Mouse (Mus musculus) neutrophil, adult 5-6 weeks (primary cell): ENCODE results near the gene Mcpt8. TPM values are rescaled to one million over a fixed set of nuclear protein-coding genes. Genes with fewer than 3 reads are reported as not detected.
"Not testable (repeated sequence)": the region's sequence is repeated elsewhere in the genome, so short reads cannot be mapped to it uniquely, and the experiment has no call there.

Experiments used
- ATAC-seq: fragments of 151-379, 151-347 bp; 2 replicates; pipeline ENCODE4 v1.8.0; 2017; ENCODE audit warnings: mild to moderate bottlenecking, moderate TSS enrichment; ENCODE audit not compliant: insufficient number of reproducible peaks, poor library complexity, low FRiP score, severe bottlenecking; ENCODE audit errors: extremely low read depth
- total RNA-seq: library from RNA; stranded (forward); fragments of 200-1000 nt; gene quantifications from 2 replicates; pipeline ENCODE4 v1.2.3, GENCODE M21; 2017

Mcpt8 gene
- 0.58 TPM in 1 of 2 replicates, not detected in the other for total RNA-seq

DNA sequence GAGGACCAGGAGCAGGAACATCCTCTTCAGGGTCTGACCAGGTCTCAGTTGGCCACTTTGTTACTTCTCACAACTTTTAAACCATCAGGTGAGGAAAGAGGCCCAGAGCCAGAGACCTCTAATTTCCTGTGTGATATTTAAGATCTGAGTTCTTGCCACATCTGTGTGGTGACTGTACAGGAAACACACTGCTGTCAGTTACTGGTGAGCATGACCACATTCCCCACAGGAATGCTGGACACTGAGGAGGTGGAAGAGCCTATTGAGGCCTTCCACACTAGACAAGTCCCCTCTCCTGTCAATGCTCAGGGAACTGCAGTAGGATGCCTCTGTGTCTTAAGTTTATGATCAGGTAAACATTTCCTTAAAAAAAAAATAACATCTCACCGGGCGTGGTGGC is at the start of gene Mcpt8:
TSS of gene Mcpt8 (minus strand) at position 107 of the 400 bp plus-strand sequence.
- no peak for ATAC-seq

DNA sequence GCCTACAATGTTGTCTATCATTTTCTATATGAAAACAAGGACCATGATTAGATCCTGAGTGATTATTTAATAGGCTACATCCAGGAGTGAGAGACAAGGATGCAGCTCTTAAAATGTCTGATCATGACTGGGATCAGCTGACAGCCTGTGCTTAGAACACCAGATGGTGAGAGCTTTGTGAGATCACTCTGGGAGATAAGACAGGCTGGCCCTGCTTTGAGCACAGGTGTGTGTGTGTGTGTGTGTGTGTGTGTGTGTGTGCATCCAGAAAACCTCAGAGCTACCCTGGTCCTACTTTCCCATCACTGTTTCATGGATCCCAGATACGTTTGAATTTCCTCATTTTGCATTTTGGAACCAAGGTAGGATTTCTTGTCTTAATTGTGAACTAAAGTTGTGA is 48.6 kb upstream of the Mcpt8 start:
- not testable (repeated sequence) for ATAC-seq

DNA sequence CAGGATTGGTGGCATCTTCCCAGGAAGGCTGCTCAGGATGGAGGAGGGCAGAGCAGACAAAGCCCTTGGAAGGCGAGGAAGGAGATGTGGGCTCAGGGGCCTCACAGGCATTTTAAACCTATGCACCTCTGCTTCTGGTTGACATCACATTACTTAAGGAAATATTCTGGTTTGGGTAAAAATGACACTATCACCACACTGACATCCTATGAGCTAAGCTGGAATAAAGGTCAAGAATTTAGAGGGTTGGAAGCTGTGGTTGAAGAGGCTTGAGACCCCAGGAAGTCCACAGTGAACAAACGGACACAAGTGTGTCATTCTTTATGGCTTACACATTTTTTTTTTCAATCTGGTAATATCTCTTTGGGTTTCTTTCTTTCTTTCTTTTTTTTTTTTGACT is 47.4 kb upstream of the Mcpt8 start, which contains the start of gene Gzmd:
TSS of gene Gzmd (minus strand) at position 101 of the 400 bp plus-strand sequence.
- ATAC-seq = not testable (repeated sequence)

DNA sequence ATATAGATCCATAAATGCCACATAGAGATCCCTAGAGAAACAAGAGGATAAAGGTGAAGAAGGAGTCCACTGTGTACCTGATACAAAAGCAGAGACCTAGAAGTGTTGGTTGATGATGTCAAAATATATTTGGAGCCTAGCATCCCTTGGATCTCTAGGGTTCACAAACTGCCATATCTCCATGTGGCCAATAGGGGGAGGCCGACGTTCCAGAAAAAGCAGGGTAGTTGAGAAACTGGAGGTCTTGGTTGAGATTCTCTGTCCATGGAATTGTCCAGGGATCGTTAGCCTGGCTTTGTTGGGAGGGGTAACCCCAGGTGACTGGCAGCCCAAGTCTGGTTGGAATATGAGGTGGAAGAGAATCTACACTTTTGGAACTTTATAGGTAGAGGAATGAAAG is 43.3 kb upstream of the Mcpt8 start:
- ATAC-seq = no peak

DNA sequence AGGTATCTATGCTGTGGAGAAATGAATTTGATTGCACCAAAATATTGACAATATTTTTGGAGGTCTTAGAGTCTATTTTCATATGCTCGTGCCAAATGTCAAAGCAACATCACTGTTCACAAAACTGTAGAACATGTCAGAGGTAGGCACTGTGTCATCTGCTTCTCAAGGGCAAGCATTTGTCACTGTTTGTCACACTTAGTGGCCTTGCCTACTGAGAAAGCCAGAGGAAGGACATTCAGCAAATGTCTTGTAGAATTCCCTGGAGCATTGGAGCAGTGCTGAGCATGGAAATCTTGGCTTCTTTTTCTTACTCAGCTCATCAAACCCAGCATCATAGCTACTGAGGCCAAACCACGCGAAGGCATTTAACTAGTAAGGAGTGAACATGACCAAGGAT is 38.4 kb upstream of the Mcpt8 start:
- no peak for ATAC-seq

DNA sequence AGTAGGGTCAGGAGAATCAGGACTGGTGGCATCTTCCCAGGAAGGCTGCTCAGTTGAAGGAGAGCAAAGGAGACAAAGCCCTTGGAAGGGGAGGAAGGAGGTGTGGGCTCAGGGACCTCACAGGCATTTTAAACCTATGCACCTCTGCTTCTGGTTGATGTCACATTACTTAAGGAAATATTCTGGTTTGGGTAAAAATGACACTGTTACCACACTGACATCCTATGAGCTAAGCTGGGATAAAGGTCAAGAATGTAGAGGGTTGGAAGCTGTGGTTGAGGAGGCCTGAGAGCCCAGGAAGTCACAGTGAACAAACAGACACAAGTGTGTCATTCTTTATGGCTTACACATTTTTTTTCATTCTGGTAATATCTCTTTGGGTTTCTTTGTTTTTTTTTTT is 35.5 kb upstream of the Mcpt8 start, which contains the start of gene Gzme:
TSS of gene Gzme (minus strand) at position 101 of the 400 bp plus-strand sequence.
- ATAC-seq = no peak

DNA sequence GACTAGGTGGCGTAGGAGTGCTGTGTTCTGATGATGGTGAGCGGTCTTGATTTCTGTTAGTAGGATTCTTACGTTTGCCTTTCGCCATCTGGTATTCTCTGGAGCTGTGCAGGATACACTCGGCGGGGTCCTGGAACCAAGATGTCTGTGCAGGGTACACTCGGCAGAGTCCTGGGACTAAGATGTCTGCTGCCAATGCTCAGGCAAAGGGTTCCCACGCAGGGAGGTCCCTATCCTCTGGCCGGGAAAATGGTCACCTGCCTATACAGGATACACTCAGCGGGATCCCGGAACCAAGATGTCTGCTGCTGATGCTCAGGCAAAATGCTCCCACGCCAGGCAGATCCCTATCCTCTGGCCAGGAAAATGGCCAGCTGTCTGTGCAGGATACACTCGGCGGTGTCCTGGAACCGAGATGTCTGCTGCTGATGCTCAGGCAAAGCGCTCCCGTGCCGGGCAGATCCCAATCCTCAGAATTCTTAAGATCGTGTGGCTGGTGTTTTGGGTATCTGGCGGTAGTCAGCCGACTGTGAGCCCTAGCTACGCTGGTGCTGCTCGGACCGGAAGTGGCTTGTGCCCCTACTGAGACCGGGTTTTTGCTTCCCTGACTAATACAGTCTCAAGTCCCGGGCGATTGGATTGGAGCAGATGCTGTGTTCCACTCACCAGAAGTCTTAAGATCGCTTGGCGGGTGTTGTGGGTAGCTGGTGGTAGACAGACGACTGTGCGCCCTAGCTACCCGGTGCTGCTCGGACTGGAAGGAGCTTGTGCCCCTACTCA is 30.6 kb upstream of the Mcpt8 start:
- not testable (repeated sequence) for ATAC-seq

DNA sequence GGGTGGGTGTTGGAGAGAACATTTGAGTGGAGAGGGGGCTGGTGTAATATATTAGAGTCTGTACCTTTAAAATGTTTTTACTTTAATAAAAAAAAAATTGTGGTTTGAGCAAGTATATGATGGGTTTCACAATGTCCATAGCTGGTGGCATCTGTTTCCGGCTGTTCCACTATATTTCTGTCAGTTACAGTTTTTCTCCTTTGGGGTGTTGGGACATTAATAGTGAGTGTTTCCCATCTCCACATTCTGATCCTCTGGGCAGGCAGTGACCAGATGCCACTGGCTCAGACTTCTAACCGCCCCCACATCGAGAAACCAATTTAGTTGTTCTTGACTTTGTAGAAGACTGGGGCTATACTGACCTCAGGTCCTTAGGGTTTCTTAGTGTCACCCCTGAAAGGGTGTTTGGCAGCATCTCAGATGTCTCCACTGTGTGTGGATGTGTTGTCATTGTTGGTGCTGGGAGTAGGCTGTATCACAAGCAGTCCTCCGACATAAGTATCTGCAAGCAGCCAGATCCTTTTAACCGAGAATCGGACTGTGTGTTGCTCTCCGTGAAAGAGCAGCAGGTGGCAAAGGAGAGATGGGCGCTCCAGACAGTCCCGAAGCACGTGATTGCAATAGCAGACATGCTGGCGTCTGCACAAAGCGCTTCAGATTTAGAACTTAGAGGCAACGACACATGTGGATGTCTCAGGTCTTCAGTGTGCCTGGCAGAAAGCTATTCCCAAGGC is 20.5 kb upstream of the Mcpt8 start:
- no peak for ATAC-seq

DNA sequence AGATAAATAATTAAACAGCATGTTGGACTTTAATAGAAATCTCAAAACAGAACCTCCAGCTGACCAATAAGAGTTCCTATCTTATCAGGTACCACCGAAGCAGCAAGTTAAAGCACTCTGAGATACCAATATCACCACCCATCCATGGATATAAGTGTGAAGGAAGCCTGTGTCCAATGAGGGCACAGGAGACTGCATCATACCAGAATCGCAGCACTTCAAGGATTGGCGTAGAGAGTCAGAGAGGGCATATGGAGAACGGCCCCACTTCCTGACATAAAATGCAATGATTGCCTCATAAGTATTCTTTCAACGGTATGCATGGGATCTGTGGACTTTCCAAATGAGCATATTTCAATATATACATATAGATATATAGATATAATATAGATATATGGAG is 19.9 kb upstream of the Mcpt8 start:
- no peak for ATAC-seq

DNA sequence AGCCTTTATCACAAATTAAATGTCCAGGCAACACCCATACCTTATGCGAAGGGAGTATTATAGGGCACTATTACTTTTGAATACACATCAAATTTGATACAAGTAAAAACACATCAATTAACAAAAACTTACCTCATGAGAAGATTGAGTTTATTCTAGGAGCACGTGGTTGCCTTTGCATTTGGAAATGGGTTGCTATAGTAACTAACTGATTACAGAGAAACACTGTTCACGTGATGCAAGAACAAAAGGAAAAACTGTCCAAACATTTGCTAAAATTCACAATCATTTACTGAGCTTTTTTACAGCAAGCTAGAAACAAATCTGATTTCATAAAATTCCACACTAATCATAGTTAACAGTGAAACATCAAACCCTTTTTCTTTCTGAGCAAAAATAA is 18.4 kb upstream of the Mcpt8 start:
- no peak for ATAC-seq

DNA sequence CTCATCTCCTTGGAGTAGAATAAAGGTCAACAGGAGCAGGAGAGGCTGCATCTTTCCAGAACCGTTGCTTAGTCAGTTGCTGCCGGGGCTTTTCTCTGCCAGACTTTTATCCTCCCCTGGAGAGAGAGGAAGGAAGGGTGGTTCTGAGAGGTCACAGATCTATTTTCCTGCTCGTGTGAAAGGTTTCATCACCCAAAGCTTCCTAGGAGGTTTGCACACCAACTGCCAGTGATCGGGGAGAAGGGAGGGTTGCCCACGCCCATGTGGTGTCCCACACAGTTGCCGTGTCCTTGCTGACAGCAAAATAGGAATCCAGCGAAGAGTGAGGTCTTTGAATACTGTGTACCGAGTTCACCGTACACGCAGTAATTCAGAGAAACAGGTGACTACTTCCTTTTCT is 17.3 kb upstream of the Mcpt8 start, which contains the start of gene Ctsg:
TSS of gene Ctsg (minus strand) at position 189 of the 400 bp plus-strand sequence.
- ATAC-seq = no peak

DNA sequence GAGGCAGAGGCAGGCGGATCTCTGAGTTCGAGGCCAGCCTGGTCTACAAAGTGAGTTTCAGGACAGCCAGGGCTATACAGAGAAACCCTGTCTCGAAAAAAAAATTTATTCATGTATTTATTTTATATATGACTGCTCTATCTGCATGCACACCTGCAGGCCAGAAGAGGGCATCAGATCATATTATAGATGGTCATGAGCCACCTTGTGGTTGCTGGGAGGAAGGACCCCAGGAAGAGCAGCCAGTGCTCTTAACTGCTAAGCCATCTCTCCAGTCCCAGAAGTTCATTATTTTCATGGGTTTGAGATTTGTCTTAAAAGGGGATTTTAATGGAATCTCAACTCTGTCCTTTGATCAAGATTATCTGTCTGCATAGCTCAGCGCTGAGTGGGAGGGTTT is 13.9 kb upstream of the Mcpt8 start:
- ATAC-seq = no peak

DNA sequence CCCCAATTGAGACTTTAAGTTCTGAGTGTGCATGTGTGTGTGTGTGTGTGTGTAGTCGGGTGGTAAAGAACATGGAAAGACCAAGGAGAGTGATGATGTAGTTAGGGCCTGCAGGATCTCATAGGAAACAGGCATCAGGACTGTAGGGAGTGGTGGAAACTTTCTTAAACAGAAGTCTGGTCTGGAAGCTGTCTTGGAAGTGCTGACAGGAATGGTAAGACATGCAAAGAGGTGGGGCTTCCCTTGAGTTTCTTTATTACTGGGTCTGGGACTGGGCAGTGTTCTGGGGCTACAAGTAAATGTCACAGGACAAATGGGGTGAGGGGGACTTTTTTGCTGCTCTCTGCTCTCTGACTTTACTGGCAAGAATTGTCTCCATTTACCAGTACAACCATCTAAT is 12.5 kb upstream of the Mcpt8 start:
- no peak for ATAC-seq

DNA sequence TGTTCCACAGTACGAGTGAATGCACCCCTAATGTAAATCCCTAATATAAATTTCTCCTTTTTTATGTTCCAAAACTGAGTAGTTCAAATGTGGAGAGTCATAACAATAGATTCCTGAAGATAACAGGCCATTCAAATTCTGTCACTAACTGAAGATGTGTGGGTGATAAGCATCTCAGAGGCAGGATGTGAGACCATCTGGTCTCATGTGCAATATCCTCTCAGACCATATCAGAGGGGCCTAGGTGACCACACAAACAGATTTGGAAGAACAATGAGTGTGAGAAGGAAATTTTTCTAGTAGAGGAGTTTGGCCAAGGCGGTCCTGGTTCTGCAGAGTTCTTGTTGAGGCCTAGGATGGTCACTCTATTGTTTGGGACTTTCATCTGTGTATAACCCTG is 8.3 kb upstream of the Mcpt8 start:
- ATAC-seq = no peak

DNA sequence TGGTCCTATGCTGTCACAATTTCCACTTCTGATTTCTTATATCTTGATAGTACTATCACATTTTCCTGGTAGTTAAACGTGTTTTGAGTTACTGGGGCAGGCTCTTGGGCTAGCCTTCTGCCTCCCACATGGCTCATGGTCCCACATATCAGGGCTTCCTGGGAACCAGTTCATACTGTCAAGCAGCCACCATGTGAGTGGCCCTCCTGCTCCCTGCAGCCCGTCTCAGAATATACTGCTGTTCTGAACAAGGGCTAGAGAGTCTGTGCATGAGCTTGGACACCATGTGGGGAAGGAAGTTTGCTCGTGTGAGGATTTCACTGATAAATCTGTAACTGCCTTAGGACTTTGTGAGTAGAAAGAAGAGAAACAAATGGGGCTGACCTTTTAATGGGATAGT is 1.6 kb upstream of the Mcpt8 start:
- ATAC-seq = no peak

DNA sequence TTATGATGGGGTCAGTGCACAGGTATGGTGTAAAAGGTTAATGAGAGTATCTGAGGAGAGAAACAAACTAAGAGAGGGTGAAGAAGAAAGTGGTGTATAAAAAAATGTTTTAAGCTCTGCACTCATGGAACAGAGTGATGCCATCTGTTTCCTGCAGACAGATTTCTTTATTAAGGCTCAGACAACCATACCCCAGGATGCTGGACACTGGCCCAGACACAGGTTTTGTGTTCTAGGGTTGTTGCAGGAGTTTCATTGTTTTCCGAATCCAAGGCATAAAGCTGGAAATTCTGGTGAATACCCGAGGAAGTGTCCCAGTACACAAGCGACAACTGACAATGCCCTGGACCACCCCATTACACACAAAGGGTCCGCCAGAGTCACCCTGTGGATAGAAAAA is 3.1 kb downstream of the Mcpt8 start:
- ATAC-seq = no peak

DNA sequence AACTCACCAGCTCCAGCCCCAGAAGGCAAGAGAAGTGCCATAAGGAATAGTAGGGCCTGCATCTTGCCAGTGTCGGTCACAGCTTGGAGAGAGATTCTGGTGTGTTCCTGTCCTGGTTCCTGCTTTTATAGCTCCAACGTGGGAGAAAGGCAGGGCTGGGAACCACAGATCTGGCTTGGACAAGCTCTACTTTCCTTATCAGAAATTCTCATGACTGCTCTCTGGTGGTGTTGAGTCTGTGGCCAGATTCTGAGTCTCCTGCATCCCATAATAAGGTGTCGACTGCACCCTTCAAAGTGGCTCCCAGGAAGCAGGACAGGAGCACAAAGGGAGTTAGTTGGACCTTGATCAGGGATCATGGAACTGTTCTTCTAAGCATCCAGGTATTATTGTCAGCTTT is 22.9 kb downstream of the Mcpt8 start, which contains the start of gene Mcpt4:
TSS of gene Mcpt4 (minus strand) at position 101 of the 400 bp plus-strand sequence.
- not testable (repeated sequence) for ATAC-seq

DNA sequence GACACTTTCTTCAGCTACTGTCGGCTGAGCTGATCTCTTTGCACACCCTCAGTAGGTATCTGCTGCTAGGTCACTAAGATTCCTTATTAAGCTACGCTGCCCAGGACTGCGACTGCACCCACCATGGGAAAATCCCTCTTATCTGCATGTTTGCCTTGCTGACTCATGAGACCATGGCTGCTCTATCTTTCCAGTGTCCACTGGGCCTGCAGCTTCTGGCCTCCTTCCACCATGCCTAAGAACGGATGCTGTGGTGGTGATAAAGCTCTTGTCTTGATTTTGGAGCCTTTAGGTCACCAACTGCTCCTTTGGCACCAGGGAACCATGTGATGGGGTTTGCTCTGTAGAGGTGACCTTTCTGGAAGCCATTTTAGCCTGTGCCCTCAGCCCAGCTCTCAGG is 27.4 kb downstream of the Mcpt8 start:
- ATAC-seq = no peak

DNA sequence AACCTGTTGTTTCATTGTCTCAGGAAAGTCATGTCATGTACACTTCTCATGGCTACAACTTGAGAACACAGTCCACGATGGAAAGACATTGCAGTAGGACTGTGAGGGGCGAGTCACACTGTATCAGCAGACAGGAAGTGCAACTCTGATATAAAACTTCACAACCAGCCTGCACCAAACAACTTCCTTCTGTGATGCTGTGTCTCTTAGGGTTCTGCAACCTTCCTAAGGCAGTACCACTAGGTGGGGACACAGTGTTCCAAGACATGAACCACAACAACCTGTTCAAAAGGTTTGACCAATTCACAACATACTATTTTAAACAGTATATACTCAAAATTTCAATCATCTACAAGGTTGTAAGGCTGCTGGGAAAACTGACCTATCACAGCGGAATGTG is 29.7 kb downstream of the Mcpt8 start:
- no peak for ATAC-seq

DNA sequence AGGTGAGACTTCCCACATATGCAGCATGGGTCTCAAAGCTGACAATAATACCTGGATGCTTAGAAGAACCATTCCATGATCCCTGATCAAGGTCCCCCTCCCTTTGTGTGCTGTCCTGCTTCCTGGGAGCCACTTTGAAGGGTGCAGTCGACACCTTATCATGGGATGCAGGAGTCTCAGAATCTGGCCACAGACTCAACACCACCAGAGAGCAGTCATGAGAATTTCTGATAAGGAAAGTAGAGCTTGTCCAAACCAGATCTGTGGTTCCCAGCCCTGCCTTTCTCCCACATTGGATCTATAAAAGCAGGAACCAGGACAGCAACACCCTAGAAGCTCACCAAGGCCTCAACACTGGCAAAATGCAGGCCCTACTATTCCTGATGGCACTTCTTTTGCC is 43.3 kb downstream of the Mcpt8 start, which contains the start of gene Mcpt2:
TSS of gene Mcpt2 (plus strand) at position 250 of the 400 bp plus-strand sequence.
- ATAC-seq = not testable (repeated sequence)
